ENCODE assay signal across 21 mouse cellular contexts in genomic region chr17:47330616-47331015, GRCm38 (mm10). TPM values are rescaled to one million over a fixed set of nuclear protein-coding genes. Genes with fewer than 3 reads are reported as not detected.
DNase-seq lines count a peak whose midpoint lies in the region; ATAC-seq and TF ChIP-seq lines count a peak whose summit lies in the region.
"Had no signal": no experiment of that assay in that cellular context is flagged by ENCODE, and none has a peak within 500 bp of the region (broad histone marks: within the 10 kb centered on the region; RNA-seq: fewer than 3 reads in every experiment).

No protein-coding gene starts in this region.

- H3K4me1 ChIP-seq in intestine, postnatal 0 days (replicated peaks; ENCODE audit: control insufficient read depth, insufficient read depth, low read length) = no peaks in the 10 kb centered on the region

- intact Hi-C loops in left cerebral cortex, postnatal 36 days (cut with DNase I) = loop anchor here (5.0 kb wide), 1 partner anchor 188 kb away; no protein-coding TSS in a partner anchor

- H3K36me3 ChIP-seq in intestine, postnatal 0 days (ENCODE audit: control insufficient read depth, insufficient read depth) = peaks cover 14% of the 10 kb centered on the region; the same call in 1 of the 2 replicates
- H3K36me3 ChIP-seq: G1E had no signal

- H3K9me3 ChIP-seq in intestine, postnatal 0 days (ENCODE audit: control insufficient read depth) = no peaks in the 10 kb centered on the region
- H3K9me3 ChIP-seq: embryonic facial prominence, embryonic 10.5 days; embryonic facial prominence, embryonic 12.5 days; forebrain, embryonic 13.5 days; forebrain, embryonic 15.5 days; G1E had no signal

- H3K27ac ChIP-seq in intestine, postnatal 0 days (ENCODE audit: low read depth, low read length) = no peak overlapping the region
- H3K27ac ChIP-seq: embryonic facial prominence, embryonic 10.5 days; embryonic facial prominence, embryonic 12.5 days; forebrain, embryonic 13.5 days; forebrain, embryonic 15.5 days had no signal

- no peak overlapping the region for H3K4me2 ChIP-seq in intestine, postnatal 0 days (replicated peaks; ENCODE audit: low read depth)
- H3K4me2 ChIP-seq: embryonic facial prominence, embryonic 12.5 days; forebrain, embryonic 13.5 days; forebrain, embryonic 15.5 days had no signal

- H3K9ac ChIP-seq in intestine, postnatal 0 days (ENCODE audit: low read depth, low read length) = no peak overlapping the region
- H3K9ac ChIP-seq: embryonic facial prominence, embryonic 12.5 days; forebrain, embryonic 13.5 days; forebrain, embryonic 15.5 days; forebrain, postnatal 0 days had no signal

- H3K27me3 ChIP-seq in intestine, postnatal 0 days (replicated peaks; ENCODE audit: control insufficient read depth, insufficient read depth, low read length) = no peaks in the 10 kb centered on the region
- H3K27me3 ChIP-seq: embryonic facial prominence, embryonic 12.5 days; forebrain, embryonic 15.5 days; Patski had no signal

- DNase-seq in kidney, postnatal 10 days = peak; percentile 27
- no peak for DNase-seq in kidney, adult 8-10 months
- DNase-seq in R1 (ENCODE audit: low read depth, low spot score) = peak; percentile 49
- no peak for DNase-seq in left cerebral cortex, postnatal 36 days (ENCODE audit: low spot score in 2 of 2)
- DNase-seq: adrenal gland, adult 8-10 months; adrenal gland, postnatal 14 days; adrenal gland, postnatal 36 days; cerebellum, adult 11-12 months; cerebellum, adult 2 months; cerebellum, adult 9-10 months; cerebellum, postnatal 10 days; cerebellum, postnatal 25 days; forebrain, postnatal 0 days had no signal

- 90% methylated on average over 9 of the region's 9 CpGs for WGBS in intestine, postnatal 0 days

- ATAC-seq in intestine, postnatal 0 days = no peak
- ATAC-seq: activated CD4-positive, CD25-positive, alpha-beta regulatory T cell, adult 4 months; forebrain, embryonic 13.5 days; forebrain, embryonic 15.5 days; forebrain, postnatal 0 days; Patski had no signal

- H3K4me3 ChIP-seq in intestine, postnatal 0 days (ENCODE audit: low read depth, low read length) = no peak overlapping the region
- H3K4me3 ChIP-seq: embryonic facial prominence, embryonic 10.5 days; embryonic facial prominence, embryonic 12.5 days; forebrain, embryonic 13.5 days; forebrain, embryonic 15.5 days had no signal

- no peak for TF ChIP-seq CTCF in intestine, postnatal 0 days (IDR thresholded peaks at IDR 0.05; ENCODE audit: low read depth)

RNA-seq across cellular contexts. Expression of gene Mrps10, which starts 38.1 kb away (rescaled TPM):
- total RNA-seq in left cerebral cortex, postnatal 36 days (2021) = 10 to 100 TPM; 28.0 to 32.6 TPM
- polyA plus RNA-seq in intestine, postnatal 0 days (2015; fragmentation: Nextera tagmentation; extraction: Ambion mirVana) = 46.8 and 49.6 TPM in 2 replicates

RNA-seq across cellular contexts. Expression of gene Guca1b, which starts 54.6 kb away (rescaled TPM):
- 1 to 10 TPM in 1 of 2 experiments, under 1 TPM in 1; 0.94 to 1.9 TPM for total RNA-seq in left cerebral cortex, postnatal 36 days (2021)
- 0.13 and 0.17 TPM in 2 replicates for polyA plus RNA-seq in intestine, postnatal 0 days (2015; fragmentation: Nextera tagmentation; extraction: Ambion mirVana)
- total RNA-seq: G1E had no signal
- polyA plus RNA-seq: G1E had no signal

Comparison
In these comparisons a context has a peak if more than half of its experiments do, and no peak if none do; other contexts are left out.
1. DNase-seq: peak in kidney, postnatal 10 days (single experiment) and R1 (single experiment); none in kidney, adult 8-10 months (0 of 2) and left cerebral cortex, postnatal 36 days (0 of 2).